Mouse (Mus musculus): ENCODE results near the gene Ptprn2.

DNA sequence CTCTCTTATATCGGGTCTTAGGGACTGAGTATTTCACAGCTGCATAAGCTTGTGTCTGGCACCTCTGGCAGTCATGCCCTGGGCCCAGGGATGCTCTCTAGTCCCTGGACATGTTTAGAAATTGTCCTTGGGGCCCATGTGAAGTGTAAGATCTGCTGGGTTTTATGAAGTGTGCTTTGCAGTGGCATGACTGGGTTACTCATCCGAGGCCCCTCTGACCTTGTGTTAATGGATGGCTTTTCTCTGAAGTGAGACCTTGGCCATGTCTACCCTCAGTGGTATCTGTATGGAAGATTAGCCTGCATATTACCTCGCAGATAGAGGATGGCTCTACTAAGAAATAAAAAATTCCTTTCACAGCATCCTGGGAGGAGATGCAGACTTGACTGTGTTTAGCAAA lies 464.2 kb downstream of the Ptprn2 start:
- TF ChIP-seq POLR2A (IDR thresholded peaks at IDR 0.05; ENCODE audit: control insufficient read depth, low read depth, low read length) (no peak), CTCF (IDR thresholded peaks at IDR 0.05; ENCODE audit: control insufficient read depth, insufficient read depth, insufficient replicate concordance, low read depth, low read length) (no peak)
